Mouse (Mus musculus) cerebellum, postnatal 25 days (tissue): ENCODE results near the gene Mob3a.

Experiments used
- DNase-seq, 2 experiments: peaks; one replicate each; pipeline ENCODE4 v3.0.0; 2021; ENCODE audit warnings: mixed read lengths in 2 of 2

Gene Mob3a

DNA sequence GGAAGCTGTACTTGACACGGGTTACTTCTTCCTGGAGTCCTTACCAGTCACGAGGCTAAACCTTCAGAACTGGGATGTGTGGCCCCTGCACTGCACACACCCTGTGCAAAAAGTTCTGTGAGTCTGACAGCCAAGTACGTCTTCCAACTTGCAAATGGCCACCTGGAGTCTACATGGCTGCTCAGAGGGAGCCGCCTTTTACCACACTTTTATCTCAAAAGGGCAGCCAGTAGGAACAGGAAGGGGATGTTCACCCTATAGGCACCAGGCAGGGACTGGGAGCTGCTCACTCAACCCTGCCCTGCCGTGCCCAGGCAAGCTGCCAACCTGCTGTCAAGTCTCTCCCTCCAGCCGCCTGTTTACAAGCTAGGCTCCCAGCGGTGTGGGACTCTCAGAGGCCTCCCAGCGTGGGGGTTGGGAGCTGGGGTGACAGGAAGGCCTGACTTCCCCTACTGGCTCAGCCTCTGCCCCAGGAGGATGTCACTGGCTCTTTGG is 23.8 kb downstream of the Mob3a start, which contains the start of gene Mknk2:
TSS of gene Mknk2 (minus strand) at position 171 of the 495 bp plus-strand sequence.
- peak; percentile 90 to 94 for DNase-seq

DNA sequence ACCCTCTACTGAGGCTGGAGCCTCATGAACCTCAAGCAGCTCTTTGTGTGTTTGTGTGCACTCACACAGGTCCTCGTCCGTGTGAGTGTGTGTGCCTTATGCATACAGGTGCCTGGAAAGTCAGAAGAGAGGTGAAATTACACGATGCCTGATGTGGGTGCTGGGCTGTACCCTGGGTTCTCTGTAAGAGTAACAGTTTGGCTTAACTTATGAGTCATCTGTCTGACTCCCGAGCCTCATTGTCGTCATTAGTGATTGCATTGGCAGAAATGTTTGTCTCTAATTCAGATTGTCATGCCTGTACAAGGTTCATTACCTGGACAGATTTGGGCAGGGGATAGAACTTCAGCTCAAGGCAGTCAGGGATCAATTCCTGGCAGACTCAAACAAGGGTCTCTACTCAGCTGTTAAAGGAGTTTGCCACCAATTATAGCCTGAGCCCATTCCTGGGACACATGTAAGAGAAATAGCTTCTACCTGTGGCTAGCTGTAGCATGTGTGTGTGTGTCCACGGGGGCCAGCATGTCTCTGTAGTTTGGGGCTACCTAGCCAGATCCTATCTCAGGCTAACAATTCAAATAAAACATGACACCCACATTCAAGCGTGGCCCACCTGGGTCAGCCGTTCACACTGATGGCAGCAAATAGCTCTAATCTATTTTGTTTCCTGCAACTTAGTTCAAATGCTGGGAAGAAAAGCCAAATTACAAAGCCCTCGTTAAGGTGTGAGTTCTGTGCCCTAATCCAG is 24.5 kb downstream of the Mob3a start:
- no peak for DNase-seq

DNA sequence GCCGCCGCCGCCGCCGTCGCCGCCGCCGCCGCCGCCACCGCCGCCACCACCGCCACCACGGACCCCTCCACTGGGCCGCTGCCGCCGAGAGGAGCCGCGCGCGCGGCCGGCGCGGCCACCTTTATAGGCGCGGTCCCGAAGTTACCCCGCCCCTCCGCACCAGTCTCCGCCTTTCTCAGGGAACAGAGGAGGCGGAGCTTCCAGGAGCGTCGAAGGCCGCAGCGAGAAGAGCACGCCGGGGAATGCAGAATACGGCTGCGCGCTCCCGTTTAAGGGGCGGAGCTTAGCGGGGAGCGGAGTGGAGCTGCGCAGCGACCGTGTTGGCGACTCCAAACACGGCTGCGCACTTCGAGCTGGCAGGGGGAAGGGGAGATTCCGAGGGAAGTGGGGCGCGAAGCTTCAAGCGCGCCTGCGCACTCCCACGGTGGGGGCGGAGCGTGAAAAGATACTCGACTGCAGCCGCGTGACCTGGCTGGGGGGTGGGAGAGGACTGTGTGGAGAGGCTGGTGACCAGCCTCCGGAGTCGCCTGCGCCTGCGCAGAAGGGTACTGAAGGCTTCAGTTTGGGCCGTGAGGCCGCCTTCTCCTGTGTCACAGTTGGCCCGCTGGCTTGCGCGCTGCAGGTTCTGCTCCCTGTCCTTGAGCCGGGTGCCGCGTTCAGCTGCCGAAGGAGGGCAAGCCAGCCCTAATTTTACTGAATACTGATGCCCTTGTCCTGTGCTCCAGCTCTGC is 25.4 kb downstream of the Mob3a start:
- DNase-seq, result peak; percentile 100

DNA sequence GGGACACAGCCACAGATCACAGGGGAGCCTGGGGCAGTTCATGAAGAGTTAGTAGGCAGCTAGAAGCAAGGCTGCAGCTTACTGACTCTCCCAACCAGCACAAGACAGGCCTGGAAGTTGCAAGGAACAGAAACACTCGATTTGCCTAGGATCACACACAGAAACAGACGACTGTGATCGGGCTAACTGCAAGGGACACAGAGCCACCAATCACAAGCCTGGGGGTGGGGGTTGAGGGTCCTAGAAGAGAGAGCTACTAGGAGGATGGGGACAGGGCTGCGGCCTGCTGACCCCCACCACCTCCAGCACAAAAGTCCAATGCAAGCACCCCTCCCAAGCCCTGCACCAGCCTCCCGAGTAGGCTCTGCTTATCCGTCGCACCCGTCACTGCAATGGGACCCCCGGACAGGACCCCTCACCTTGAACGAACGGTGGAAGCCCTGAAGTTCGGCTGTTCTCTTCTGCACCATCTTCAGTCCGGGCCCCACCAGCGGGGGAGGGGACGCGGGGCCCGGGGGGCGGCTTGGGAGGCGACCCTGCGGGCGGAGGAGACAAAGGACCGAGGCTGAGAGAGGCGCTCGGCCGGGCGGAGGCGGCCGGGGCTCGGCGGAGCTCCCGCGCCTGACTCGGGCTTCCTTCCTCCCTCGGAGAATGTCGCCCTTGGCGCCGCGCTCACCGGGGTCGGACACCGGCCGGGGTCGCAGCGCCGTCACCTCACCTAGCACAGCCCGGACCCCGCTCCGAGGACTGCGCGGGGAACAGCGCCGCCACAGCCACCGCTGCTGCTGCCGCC is 26.2 kb downstream of the Mob3a start:
- DNase-seq, result peak in 1 of 2 experiments; percentile 47

DNA sequence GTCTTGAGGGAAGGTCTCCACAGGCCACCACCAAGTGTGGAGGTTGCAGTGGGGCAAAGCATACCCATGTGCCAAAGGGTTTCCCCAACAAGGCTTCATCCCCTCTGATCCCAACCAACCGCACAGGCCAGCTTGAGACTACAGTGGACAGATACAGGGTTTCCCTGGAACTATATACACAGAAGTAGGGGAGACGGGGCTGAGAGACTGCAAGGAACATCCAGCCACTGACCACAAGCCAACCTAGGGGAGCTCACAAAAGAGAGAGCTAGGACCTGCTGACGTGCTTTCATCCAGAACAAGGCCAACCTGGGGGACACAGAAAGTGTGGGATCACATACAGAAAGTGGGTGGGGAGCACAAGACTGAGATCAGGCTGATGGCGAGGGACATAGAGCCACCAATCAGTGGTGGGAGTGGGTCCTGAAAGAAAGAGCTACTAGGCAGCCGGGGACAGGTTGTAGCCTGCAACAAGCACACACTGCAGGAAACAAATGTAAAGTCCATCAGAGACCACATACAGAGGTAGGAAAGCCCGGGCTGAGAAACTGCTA is 26.8 kb downstream of the Mob3a start:
- DNase-seq, result peak in 1 of 2 experiments; percentile 56

DNA sequence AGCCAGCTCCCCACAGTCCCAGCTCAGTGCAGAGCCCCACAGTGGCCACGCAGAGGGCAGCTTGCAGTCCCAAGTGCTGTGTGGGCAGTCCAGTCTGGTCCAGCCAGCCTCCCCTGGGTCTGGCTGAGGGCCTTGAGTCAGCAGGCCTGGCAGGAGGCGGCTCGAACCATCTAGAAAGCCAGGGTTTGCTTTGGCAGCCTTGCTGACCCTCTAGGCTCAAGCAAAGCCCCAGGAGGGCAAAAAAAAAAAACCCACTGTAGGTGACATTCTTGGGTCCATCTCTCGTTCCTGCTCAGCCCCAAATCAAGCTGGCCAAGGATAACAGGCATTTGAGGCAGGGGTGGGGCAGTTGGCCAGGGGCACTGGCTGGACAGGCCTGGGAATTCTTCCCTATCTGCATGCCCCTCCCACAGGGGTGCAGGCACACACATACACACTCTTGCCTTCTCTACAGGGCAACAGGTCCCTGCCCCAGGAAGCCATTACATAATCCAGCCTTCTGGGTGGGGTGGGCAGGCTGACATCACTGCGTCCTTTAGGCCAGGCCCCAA is 27.5 kb downstream of the Mob3a start:
- peak; percentile 56 to 66 for DNase-seq

DNA sequence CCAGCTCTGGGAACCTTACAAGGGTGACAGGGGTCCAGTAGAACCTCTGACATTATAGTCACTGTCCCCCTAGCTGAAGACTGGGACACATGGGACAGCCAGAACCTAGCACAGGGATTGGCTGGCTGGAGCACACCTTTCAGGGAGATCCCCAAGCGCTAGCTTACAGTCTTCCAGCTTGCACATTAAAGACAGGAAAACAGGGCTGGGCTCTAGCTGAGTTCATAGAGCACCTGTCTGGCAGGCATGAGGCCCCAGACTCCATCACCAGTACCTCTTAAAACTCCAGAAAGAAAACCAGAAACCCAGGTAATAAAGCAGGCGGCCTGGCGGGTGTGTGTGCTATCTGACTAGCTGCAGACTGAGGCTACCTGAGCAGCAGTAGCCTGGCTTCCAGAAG is 28.1 kb downstream of the Mob3a start:
- no peak for DNase-seq

DNA sequence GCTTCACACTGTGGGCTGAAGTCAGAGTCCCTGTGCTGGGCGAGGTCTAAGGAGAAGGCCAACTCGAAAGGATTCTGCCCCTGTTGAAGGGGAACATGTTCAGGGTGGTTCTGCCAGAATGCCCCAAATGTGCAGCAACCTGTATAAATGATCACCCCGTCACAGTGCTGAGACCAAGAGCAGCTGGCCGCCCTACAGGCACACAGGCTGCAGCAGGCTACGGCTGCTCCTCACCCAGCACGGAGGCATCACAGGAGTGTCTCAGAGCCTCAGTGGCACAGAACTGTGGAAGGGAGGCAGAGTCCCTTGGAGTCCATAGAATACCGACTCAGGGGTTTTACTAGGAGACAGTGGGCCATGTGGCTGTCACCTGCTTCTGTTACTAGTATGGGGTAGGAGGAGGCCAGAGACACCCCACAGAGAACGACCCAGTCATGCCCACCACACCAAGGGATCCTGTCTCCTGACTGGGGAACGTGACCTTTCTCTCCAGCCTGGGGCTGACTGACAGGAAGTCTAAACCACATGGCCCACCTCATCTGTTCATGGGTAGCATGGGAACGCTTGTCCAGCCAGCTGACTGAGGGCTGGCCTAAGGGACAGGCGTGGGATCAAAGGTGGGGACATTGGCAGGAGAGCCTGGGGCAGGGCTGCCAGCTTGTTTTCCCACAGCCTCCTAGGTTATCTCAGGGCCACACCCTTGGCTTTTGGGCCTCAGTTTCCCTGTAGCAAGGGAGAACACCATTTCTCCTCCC is 29.7 kb downstream of the Mob3a start:
- DNase-seq, result peak in 1 of 2 experiments; percentile 52

DNA sequence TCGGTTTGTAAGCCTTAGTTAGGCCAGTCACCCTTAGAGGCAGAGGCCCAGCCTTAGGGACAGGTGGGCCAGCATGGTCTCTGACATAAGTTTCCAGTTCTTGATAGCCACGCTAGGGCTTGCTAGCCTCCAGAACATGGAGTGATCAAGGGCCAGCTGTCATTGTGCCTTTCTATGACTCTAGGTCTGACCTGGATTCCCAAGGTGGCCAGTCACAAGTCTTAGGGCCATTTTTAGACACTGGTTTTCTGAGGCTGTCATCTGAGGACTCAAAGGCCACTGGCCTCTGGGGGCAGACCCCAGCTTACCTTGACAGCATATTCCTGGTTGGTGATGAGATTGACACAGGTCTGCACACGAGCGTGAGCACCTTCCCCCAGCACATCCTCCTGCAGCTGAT is 30.5 kb downstream of the Mob3a start:
- no peak for DNase-seq

DNA sequence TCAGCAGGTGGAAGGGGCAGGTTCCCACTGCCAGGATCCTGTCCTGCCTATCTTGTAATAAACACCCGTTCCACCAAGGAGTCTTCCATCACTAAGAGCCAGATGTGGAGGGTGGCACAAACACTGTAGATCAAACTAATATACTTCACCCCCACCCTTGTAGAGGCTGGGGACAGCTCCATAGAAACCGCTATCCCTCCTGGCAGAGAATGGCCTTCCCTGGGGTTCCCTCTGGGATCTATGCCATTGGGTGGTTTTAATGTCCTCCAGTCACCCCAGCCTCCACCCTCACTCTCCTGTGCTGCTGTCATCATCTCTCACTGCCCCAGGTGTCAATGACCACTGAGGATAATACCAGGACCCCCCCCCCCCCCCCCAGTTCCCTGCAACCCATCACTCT is 31.2 kb downstream of the Mob3a start:
- DNase-seq, result peak in 1 of 2 experiments; percentile 51

DNA sequence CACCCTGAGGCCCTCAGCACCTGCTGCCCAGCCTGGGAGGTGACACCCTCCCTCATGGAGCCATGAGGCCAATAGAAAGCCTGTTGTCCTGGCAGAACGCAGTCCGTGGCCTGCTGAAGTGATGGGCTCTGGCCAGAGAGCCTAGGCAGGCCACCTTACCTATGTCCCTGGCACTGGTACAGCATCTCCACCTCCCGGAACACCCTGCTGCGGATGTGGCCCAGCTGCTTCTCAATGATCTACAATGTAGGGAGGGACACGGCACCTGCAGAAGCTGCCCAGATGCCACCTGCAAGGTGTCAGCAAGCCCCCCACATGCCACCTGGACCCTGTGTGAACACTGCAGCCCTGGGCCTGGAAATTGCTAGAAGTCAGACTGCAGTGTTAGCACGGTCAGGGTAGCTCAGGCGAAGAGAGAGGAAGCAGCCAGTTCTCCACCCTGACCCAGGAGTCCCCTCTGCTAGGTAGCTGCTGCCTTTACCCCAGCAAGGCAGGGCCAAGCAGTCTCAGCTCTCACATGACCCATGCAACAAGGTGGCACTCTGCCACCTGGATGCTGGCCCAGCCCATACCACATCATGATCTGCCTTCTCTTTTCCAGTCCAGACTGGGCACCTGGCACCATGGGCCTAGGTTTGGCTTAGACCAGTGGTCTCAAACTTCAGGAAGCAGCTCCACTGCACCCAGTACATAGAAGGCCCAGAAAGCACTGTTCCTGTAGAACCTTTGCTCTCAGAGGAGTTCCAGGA is 31.9 kb downstream of the Mob3a start:
- peak; percentile 83 to 90 for DNase-seq

DNA sequence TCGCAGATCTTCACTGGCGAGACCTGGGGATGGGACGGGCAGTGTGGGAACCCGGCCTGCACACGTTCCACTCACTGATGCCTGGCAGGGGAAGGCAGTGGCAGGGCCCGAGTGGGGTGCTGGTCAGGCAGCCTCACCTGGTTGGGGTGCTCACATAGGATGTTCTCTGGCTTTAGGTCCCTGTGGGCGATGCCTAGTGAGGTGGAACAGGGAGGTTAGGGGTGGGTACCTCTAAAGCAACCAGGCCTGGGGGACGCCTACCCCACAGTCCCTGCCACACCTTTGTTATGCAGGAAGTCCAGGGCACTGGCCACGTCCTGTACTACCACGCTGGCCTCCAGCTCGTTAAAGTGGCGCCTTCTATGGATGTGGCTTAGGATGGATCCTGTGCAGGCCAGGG is 32.8 kb downstream of the Mob3a start:
- DNase-seq, result no peak

DNA sequence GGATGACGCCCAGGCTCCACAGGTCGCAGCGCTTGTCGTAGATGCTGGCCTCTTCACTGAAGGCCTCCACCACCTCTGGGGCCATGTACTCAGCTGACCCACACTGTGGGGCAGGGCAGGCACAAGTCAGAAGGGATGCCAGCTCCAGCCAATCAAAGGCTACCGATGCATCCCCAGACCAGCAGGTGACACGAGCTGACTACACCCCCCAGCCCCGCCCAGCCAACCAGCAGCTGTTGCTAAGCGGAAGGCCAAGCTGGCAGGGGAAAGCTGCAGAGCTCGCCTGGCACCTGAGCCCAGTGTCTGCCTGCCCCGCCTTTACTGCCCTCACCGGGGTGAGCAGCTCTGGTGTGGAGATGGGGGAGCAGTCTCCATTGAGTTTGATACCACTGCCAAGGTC is 33.2 kb downstream of the Mob3a start:
- DNase-seq, result peak; percentile 68 to 80

DNA sequence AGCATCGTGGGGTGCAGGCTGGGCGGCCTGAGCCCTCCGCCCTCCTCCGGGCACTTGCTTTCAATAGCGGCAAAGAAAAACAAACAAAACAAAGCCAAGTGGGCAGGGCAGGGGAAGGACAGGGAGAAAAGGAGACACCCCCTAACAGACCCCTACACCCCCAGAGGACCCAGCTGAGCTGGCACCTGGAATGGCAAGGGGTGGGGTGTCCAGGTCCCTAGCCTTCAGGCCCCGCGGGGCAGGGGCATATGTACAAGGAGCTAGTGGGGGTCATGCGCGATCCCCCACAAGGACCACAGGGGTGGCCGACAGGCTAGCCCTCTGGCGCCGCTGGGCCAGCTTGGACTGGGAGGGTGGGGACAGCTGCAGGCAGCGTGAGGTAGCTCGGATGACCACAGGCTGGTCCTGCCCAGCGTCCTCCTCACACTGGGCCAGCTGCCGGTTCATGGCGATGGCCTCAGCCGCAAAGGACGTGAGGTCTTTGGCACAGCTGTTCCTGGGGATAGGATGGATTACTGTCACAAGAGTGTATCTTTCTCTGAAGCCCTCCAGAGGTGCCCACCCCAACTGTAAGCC is 34.9 kb downstream of the Mob3a start:
- no peak for DNase-seq

DNA sequence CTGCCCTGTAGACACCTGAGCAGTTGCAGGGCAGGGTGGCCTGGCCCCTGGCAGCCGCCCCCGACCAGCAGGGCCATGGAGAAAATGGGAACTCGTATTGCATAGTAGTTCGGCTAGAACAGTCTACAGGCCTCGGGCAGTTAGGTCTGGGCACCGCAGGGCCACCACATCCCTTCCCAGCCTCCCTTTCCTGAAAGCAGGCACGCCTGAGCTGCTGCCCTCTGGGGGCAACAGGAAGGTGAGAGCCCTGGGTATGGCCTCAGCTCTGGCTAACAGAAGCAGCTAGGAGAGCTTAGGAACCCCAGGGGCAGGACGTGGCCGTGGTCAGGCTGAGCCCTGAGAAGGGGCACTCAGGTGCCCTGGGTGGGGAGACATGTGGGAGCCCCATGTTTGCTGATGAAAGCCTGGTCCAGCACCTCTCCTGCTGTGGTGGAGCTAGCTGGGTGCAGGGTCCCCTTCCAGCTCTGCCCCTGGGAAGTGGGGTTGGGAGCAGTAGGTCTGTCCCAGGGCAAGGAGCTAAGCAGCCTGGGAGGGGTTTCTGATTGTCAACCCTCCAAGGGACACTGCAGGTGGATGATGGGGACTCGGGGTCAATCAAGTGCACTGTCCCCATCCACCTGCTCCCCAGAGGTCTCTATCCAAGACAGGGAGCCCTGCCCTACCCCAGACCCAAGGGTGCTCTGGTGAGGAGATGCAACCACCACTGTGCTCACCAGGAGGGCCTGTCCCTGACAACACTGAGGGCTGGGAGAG is 35.6 kb downstream of the Mob3a start:
- DNase-seq, result no peak

DNA sequence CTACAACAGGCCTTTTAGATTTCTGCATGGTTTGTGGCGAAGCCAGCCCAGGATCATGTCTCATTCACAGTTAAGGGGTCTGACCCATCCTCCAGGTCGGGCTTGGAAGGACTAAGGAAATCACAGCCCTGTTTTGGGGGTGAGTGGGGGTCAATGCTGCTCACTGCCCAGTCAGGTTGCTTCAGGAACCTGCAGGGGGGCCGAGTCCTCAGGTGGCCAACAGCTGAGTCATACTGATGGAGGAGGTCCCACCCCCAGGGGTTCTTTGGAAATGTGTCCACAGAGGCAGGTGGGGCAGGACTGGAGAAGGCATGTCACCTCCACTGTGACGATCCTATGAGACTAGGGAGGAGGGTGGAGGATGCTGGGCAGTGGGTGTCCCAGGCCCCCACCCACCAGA is 36.3 kb downstream of the Mob3a start:
- DNase-seq, result peak in 1 of 2 experiments; percentile 57

DNA sequence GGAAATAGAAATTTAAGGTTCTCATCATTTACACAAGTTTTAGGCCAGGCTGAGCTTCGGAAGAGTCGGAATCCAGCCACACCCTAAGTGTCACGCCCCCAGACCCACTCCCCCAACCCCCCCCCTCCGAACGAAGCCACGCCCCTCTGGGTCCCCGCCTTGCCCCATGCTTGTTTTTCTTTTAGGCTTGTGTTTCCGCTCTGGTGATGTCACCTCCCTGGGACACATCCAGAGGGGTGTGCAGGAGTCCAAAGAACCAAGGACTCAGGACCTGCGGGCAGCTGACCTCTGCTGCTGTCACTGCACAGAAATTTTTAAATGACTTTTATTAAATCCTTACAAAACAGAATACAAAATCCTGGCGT is 36.8 kb downstream of the Mob3a start:
- peak in 1 of 2 experiments; percentile 59 for DNase-seq

DNA sequence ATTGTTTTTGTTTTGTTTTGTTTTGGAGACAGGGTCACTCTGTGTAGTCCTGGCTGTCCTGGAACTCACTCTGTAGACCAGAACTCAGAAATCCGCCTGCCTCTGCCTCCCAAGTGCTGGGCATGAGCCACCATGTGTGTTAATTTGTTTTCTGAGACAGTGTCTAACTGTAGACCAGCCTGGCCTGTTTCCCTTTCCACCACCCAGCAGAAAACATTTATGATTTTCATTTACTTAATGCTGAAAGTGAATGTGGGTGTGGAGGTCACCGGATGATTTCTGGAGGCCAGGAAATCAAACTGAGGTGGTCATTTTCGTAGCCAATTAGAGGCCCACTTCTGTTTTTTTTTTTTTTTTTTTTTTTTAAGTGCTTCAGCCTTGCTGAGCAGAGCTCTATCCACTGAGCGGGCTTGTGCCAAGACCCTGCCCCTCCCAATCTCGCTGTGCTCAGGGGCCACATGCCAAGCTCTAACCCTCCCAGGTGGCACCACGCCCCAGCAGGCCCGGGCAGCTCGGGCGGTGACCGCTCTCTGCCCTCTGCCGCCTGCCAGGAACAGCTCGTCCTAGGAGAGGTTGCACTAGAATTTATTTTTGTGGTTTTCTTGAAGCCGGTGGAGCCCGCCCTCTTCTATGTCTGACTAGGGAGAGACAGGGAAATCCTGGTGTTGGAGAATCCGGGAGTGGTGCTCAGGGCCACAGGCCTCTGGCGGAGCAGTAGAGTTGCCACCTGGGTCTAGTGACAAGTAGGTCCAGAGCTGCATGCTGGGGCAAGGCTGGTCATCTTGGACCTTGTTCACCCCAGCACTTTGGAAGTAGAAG is 37.4 kb downstream of the Mob3a start:
- DNase-seq, result peak; percentile 84 to 85
